Mouse (Mus musculus): ENCODE measurements at regions not wholly inside any gene's neighbourhood (a gene's known extent, or its start where the extent isn't known, plus 50 kb on each side); places are given as distances from the start of the nearest gene placed in this dataset.

DNA sequence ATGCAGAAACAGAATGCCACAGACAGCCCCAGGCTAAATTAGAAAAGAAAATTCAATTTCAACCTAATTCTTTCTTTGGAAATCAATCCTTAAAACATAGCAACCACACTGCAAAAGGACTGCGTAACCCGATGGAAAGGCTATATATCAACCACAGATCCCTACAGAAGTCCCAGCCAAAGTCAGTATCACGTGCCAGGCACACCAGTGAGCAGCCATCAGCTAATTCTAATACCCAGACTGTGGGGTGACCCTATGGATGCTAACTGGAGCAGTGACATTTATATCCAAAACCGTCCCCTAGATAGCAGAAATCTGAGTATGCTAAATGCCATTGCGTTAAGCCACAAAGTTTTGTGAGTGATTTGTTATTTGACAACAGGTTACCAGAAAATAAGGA, 286.5 kb upstream of the N6amt1 start:
- no peaks in the 10 kb centered on the region for H3K27me3 ChIP-seq
- H3K36me3 ChIP-seq: no peaks in the 10 kb centered on the region
- H3K27ac ChIP-seq: no peak overlapping the region
- H3K4me1 ChIP-seq: no peaks in the 10 kb centered on the region
- 66% methylated on average over 5 of the region's 5 CpGs for WGBS
- no peak for ATAC-seq (ENCODE audit: insufficient number of reproducible peaks, low FRiP score, low TSS enrichment, low read depth)
- H3K9me3 ChIP-seq: no peaks in the 10 kb centered on the region
- no peak overlapping the region for H3K4me2 ChIP-seq
- no peak overlapping the region for H3K4me3 ChIP-seq
- no peak overlapping the region for H3K9ac ChIP-seq

DNA sequence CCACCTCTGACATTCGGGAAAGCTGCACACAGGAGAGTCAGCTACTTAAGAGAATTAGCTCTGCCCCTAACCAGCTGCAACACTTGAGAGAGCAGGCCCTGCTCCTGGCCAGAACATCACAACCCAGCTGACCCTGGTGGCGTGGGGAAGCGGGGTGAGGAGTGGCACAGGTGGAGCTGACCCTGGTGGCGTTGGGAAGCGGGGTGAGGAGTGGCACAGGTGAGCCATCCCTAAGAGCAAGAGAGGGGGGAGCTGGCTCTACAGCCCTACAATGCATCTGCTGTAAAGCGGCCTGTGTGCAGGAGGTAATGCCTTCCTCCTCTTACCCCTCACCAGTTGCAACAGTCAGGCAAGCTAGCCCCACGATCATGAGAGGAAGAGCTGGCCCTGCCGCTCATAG, 293.5 kb upstream of the N6amt1 start:
- no peak overlapping the region for H3K27ac ChIP-seq
- no peak overlapping the region for H3K9ac ChIP-seq
- 87% methylated on average over 8 of the region's 8 CpGs for WGBS
- no peak for ATAC-seq (ENCODE audit: insufficient number of reproducible peaks, low FRiP score, low TSS enrichment, low read depth)
- H3K4me3 ChIP-seq: no peak overlapping the region
- H3K4me1 ChIP-seq: no peaks in the 10 kb centered on the region
- H3K9me3 ChIP-seq: no peaks in the 10 kb centered on the region
- H3K36me3 ChIP-seq: no peaks in the 10 kb centered on the region
- H3K27me3 ChIP-seq: no peaks in the 10 kb centered on the region
- no peak overlapping the region for H3K4me2 ChIP-seq

DNA sequence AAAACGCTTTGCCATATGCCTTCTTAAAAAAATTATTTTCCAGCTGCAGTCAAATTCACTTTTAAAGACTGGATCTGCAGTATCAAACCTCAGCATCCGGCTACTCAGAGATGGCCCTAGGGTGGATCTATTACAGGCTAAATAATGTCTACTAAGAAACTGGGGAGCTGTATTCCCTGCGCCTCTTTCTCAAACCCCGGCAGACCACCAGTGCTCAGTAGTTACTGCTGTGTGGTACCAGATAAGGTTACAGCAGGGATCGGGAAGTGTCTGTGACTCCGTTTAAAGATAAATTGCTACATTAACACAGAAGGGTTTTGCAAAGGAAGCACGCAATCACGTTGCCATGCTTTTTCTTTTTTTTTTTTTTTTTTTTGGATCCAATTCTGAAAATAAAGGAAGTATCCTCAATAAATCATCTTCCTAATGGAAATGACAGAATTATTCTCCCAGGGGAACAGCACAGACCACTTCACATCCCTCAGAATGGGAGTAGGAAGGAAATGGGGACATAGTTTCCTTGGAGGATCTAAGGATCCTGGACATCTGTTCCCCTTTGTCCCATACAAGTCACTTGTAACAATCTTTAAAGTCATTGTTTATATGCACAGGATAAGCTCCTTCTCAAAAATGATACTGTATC, 304.1 kb upstream of the N6amt1 start:
- H3K4me2 ChIP-seq: no peak overlapping the region
- no peaks in the 10 kb centered on the region for H3K9me3 ChIP-seq
- H3K4me1 ChIP-seq: 0 out of 2 replicates have a peak, but pooled peaks cover 2% of the 10 kb centered on the region
- H3K9ac ChIP-seq: no peak overlapping the region
- no peak overlapping the region for H3K27ac ChIP-seq
- H3K27me3 ChIP-seq: no peaks in the 10 kb centered on the region
- H3K36me3 ChIP-seq: no peaks in the 10 kb centered on the region
- 61% methylated on average over 8 of the region's 8 CpGs for WGBS
- no peak for ATAC-seq (ENCODE audit: insufficient number of reproducible peaks, low FRiP score, low TSS enrichment, low read depth)
- H3K4me3 ChIP-seq: no peak overlapping the region

DNA sequence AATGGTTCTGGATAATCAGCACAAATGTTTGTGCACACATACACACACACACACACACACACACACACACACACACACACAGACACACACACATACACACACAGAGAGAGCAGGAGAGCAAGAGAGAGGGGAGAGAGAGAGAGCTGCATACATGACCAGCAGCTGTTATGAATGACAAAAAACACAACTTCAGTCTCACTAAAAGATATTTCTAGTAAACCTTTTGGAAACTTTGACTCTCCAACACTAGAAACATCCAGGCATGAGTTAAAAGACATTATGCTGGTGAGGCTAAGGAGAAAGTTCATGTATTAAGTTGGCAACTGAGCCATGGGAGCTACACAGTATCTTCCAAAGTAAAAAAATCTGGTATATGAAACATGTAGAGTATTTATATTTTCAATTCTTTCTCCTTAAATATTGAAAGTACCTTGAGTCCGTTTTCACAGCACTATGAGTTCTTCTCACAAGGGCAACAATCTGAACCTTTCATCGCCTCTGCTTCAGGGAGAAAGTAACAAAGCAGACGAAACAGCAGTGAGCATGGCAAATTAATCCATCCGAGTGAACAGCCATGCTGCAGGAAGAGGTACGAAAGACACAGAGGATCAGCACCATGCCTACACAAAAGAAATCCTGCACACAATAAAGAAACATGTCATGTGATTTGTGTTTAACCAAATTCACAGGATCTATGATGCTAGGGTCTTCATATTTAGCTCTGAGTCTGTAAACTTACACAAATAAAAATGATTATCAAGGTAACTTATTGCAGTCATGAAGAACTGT, 309.0 kb upstream of the N6amt1 start:
- Histone ChIP-seq H3K9me3 (no peaks in the 10 kb centered on the region), H3K4me1 (no peaks in the 10 kb centered on the region), H3K4me3 (no peak overlapping the region), H3K27ac (no peak overlapping the region), H3K27me3 (no peaks in the 10 kb centered on the region), H3K4me2 (no peak overlapping the region), H3K36me3 (no peaks in the 10 kb centered on the region), H3K9ac (no peak overlapping the region)
- ATAC-seq (ENCODE audit: insufficient number of reproducible peaks, low FRiP score, low TSS enrichment, low read depth): no peak
- 72% methylated on average over 5 of the region's 5 CpGs for WGBS

DNA sequence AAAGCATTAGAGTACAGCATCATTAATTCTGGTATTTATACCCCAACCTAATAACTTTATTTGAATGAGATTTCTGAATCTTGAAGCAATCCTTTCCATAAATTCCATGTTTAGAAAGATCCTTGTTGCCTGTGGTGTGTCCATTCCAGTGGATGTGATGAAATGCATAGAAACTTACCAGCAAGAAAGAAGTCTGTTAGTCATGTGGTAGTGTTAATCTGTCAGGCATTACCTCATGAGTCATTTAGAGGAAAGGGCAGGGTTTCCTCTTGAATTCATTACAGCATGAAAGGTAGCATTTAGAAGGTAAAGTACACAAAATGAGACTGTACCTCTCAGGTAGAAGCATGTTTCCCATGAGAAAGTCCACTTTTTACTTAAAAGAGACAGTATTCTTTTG, 310.3 kb upstream of the N6amt1 start:
- Histone ChIP-seq H3K9me3 (no peaks in the 10 kb centered on the region), H3K36me3 (no peaks in the 10 kb centered on the region), H3K4me3 (no peak overlapping the region), H3K4me1 (no peaks in the 10 kb centered on the region), H3K27ac (no peak overlapping the region), H3K4me2 (no peak overlapping the region), H3K27me3 (no peaks in the 10 kb centered on the region), H3K9ac (no peak overlapping the region)
- ATAC-seq (ENCODE audit: insufficient number of reproducible peaks, low FRiP score, low TSS enrichment, low read depth): no peak

DNA sequence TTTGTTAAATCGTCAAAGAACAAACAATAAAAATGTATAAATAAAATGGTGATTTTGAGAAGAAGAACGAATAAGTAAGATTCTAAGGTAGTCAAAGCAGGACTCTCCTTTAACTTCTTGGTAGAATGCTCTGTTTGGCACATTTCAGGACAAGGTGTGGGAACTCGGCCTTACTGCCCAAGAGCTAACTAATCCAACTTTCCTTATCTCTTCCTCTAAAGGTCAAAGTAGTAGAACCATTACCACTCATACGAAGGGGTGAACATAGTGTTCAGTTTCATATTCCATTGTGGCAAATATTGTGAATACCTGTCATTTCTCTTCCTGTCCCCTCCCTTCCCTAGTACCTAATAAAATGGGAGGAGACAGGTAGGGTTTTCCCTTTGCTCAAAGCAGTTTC, 313.6 kb upstream of the N6amt1 start:
- Histone ChIP-seq H3K27me3 (no peaks in the 10 kb centered on the region), H3K4me1 (no peaks in the 10 kb centered on the region), H3K27ac (no peak overlapping the region), H3K4me2 (no peak overlapping the region), H3K9ac (no peak overlapping the region), H3K9me3 (no peaks in the 10 kb centered on the region), H3K4me3 (no peak overlapping the region), H3K36me3 (no peaks in the 10 kb centered on the region)
- ATAC-seq (ENCODE audit: insufficient number of reproducible peaks, low FRiP score, low TSS enrichment, low read depth): no peak
- WGBS: 86% methylated on average over 4 of the region's 4 CpGs

DNA sequence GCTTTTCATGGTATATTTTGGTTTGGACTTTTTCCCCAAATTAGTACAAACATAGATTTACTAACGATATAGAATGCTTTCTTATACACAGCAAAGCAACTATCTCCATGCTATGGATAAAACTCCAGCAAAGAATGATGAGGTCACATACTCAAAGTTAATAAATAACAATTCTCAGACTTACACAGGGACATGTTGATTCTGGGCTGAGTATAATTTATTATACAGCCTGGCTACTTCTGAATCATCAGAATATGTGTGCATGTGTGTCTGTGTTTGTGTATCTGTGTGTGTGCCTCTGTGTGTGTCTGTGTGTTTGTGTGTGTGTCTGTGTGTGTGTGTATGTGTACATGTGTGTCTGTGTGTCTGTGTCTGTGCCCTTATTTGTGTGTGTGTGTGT, 314.1 kb upstream of the N6amt1 start:
- Histone ChIP-seq H3K27me3 (no peaks in the 10 kb centered on the region), H3K4me3 (no peak overlapping the region), H3K27ac (no peak overlapping the region), H3K9ac (no peak overlapping the region), H3K4me2 (no peak overlapping the region), H3K36me3 (no peaks in the 10 kb centered on the region), H3K4me1 (no peaks in the 10 kb centered on the region), H3K9me3 (no peaks in the 10 kb centered on the region)
- 94% methylated on average over 1 of the region's 1 CpGs for whole genome bisulfite sequencing
- ATAC-seq (ENCODE audit: insufficient number of reproducible peaks, low FRiP score, low TSS enrichment, low read depth): no peak

DNA sequence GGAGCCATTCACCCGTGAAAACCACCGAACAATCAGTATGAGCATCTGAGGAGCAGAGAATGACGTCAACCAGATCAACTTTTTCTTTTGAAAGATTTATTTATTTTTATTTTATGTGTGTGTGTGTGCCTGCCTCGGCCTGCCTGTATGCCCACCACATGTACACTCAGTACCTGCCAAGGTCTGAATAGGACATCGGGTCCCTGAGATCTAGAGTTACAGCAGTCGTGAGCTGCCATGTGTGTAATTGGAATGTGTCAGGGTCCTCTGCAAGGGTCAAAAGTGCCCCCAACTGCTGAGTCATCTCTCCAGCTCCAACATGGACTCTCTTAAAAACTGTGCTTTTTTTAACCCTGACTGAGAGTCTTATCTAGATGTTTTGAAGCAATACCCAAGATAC, 316.9 kb upstream of the N6amt1 start:
- H3K4me1 ChIP-seq: no peaks in the 10 kb centered on the region
- WGBS: 70% methylated on average over 6 of the region's 6 CpGs
- ATAC-seq (ENCODE audit: insufficient number of reproducible peaks, low FRiP score, low TSS enrichment, low read depth): no peak

DNA sequence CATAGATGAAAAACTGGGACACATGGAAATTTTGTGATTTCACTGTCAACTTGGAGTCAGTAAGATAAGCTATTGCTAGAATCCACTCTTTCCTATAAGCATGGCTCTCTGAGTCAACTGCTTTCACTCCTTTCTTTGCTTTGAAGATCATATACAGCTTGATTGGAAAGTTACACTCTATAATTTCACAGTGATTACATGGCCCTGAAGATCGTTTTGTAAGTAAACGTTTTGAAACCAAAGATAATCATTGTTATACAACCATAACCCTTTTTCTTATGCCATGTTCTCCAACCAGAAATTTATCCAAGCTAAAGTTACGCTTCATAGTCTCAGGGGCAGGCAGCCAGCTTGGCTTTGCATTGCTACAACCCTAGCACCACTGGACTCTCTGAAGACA, 322.1 kb upstream of the N6amt1 start:
- Histone ChIP-seq H3K27ac (no peak overlapping the region), H3K36me3 (no peaks in the 10 kb centered on the region), H3K27me3 (no peaks in the 10 kb centered on the region), H3K4me3 (no peak overlapping the region), H3K4me1 (0 out of 2 replicates have a peak, but pooled peaks cover 3% of the 10 kb centered on the region), H3K9me3 (no peaks in the 10 kb centered on the region), H3K9ac (no peak overlapping the region), H3K4me2 (no peak overlapping the region)
- WGBS: 68% methylated on average over 3 of the region's 3 CpGs
- ATAC-seq (ENCODE audit: insufficient number of reproducible peaks, low FRiP score, low TSS enrichment, low read depth): no peak

More for the DNA sequence above, 316.9 kb upstream of the N6amt1 start:
- no peaks in the 10 kb centered on the region for H3K27me3 ChIP-seq
- no peak overlapping the region for H3K4me3 ChIP-seq
- H3K9ac ChIP-seq: no peak overlapping the region
- no peaks in the 10 kb centered on the region for H3K9me3 ChIP-seq
- H3K36me3 ChIP-seq: no peaks in the 10 kb centered on the region
- no peak overlapping the region for H3K4me2 ChIP-seq
- no peak overlapping the region for H3K27ac ChIP-seq

DNA sequence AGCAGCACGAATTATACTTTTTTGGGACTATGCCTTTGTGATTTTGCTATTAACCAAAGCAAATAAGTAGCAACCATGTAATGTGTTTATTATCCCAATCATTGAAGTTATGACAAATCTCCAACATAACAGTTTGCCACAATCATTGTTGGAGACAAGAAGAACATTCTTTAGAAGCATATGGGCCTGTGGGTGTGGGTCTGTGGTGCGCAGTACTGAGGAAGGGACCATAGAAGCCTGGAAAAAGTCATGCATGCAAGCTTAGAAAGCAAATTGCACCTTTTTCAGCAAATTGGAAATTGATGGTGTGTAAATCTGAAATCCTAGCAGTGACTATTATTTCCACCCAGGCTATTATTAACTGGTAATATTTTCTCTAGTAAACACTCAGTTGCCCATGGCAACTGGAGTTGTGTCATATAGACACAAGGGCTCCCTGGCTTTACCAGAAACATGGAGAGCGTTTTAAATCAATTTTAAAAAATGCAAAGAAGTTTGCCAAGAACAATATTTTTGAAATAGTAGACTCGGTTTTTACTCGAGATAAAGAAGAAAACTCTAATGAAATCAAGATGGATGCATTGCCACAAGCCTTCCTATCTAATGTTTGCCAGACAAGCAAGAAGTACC, 325.4 kb upstream of the N6amt1 start:
- no peaks in the 10 kb centered on the region for H3K9me3 ChIP-seq
- no peak overlapping the region for H3K4me3 ChIP-seq
- no peak overlapping the region; the same call in 1 of the 2 replicates for H3K27ac ChIP-seq
- no peaks in the 10 kb centered on the region for H3K27me3 ChIP-seq
- H3K36me3 ChIP-seq: no peaks in the 10 kb centered on the region
- H3K4me2 ChIP-seq: no peak overlapping the region
- no peak for ATAC-seq (ENCODE audit: insufficient number of reproducible peaks, low FRiP score, low TSS enrichment, low read depth)
- H3K4me1 ChIP-seq: 0 out of 2 replicates have a peak, but pooled peaks cover 3% of the 10 kb centered on the region
- no peak overlapping the region for H3K9ac ChIP-seq
- 49% methylated on average over 5 of the region's 5 CpGs for WGBS

DNA sequence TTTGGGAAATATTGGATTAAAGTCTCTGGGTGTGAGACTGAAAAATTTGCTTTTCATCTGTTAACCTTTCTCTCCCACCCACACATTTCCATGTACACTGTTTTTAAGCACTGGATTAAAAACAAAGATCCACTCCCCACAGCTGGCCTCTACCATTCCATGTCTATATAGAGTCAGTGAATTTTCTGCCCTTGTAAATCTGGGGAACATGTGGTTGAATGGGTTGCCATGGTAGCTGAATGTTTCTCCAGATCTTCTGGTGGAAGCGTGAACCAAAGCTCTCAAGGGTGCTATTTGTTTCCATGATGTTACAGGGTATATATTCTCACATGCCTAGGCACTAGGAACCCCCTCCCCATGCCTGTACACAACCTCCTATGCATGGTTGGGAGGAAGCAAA, 326.4 kb upstream of the N6amt1 start:
- Histone ChIP-seq H3K4me1 (0 out of 2 replicates have a peak, but pooled peaks cover 3% of the 10 kb centered on the region), H3K4me2 (no peak overlapping the region), H3K27me3 (no peaks in the 10 kb centered on the region), H3K4me3 (no peak overlapping the region), H3K36me3 (no peaks in the 10 kb centered on the region), H3K27ac (no peak overlapping the region; the same call in 1 of the 2 replicates), H3K9ac (no peak overlapping the region), H3K9me3 (no peaks in the 10 kb centered on the region)
- 38% methylated on average over 1 of the region's 1 CpGs for WGBS
- ATAC-seq (ENCODE audit: insufficient number of reproducible peaks, low FRiP score, low TSS enrichment, low read depth): no peak

DNA sequence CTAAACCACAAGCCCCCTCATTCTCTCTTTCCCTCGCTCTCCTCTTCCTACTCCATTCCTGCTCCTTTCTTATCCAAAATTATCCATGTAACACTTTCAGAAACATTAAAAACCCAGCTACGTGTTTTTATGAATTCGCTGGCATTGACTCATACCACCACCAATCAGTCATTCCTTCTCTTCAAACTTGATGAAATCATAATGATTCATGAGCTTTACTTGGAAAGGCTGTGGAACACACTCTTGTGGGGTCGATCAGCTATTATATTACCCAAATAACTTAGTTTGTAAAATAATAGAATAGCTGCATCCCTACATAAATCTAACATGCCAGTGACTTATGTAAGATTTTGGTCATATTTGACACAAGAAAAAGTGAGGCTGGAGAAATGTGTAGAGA, 331.9 kb upstream of the N6amt1 start:
- Histone ChIP-seq H3K9ac (no peak overlapping the region), H3K4me2 (no peak overlapping the region), H3K27me3 (no peaks in the 10 kb centered on the region), H3K4me1 (no peaks in the 10 kb centered on the region), H3K27ac (no peak overlapping the region), H3K4me3 (no peak overlapping the region), H3K9me3 (no peaks in the 10 kb centered on the region), H3K36me3 (no peaks in the 10 kb centered on the region)
- no peak for ATAC-seq (ENCODE audit: insufficient number of reproducible peaks, low FRiP score, low TSS enrichment, low read depth)
- WGBS: 82% methylated on average over 4 of the region's 4 CpGs
